Comparison of ENCODE assay signal across 25 mouse cellular contexts in the genomic region with DNA sequence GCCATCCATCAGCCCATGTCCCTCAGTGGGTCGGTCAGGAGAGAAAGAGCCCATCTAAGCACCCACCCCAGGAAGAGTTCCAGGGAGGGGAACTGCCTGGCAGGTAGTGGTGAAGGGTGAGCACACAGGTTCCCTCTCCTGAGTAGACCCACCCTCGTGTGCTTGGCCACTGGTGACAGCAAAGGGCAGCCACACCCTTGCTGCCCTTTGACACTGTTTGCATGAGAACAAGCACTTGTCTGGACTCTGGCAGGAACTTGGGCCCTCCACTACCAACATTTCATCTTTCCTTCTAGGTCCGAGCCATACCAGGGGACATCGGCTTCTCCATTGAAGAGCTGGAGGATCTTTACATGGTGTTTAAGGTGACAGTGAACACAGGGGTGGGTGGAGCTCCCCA.
"Had no signal": no experiment of that assay in that cellular context is flagged by ENCODE, and none has a peak within 500 bp of the region (broad histone marks: within the 10 kb centered on the region; RNA-seq: fewer than 3 reads in every experiment).

No protein-coding gene starts in this region.

- DNase-seq: forebrain, postnatal 0 days; gastrocnemius, postnatal 14 days; gastrocnemius, postnatal 36 days; heart, adult 11 months; heart, adult 2 months; heart, postnatal 14 days; heart, postnatal 36 days; kidney, adult 11 months; kidney, adult 2 months; kidney, adult 9 months; kidney, postnatal 4 days; layer of hippocampus, adult 9-11 months; layer of hippocampus, postnatal 36 days; left cerebral cortex, postnatal 4 days had no signal

- H3K27me3 ChIP-seq: heart, embryonic 13.5 days; heart, embryonic 15.5 days; hindbrain, embryonic 13.5 days; hindbrain, embryonic 15.5 days; kidney, embryonic 15.5 days; limb, embryonic 13.5 days; limb, embryonic 15.5 days had no signal

- H3K4me1 ChIP-seq: hindbrain, embryonic 13.5 days; hindbrain, embryonic 15.5 days; limb, embryonic 13.5 days; limb, embryonic 15.5 days had no signal

- ATAC-seq: forebrain, postnatal 0 days; hindbrain, postnatal 0 days had no signal

- H3K4me2 ChIP-seq: heart, embryonic 11.5 days; heart, embryonic 13.5 days; heart, embryonic 15.5 days; hindbrain, embryonic 13.5 days; hindbrain, embryonic 15.5 days; kidney, embryonic 15.5 days; limb, embryonic 13.5 days; limb, embryonic 15.5 days; liver, embryonic 11.5 days had no signal

- H3K27ac ChIP-seq: heart, adult 2 months; heart, embryonic 13.5 days; heart, embryonic 15.5 days; hindbrain, embryonic 13.5 days; hindbrain, embryonic 15.5 days; hindbrain, postnatal 0 days; kidney, embryonic 15.5 days; kidney, postnatal 0 days; limb, embryonic 13.5 days; limb, embryonic 15.5 days had no signal

- H3K9me3 ChIP-seq: heart, embryonic 13.5 days; heart, embryonic 15.5 days; hindbrain, embryonic 13.5 days; hindbrain, embryonic 15.5 days; kidney, embryonic 15.5 days; limb, embryonic 13.5 days; limb, embryonic 15.5 days had no signal

- H3K9ac ChIP-seq: forebrain, postnatal 0 days; heart, embryonic 13.5 days; heart, embryonic 15.5 days; hindbrain, embryonic 13.5 days; hindbrain, embryonic 15.5 days; kidney, embryonic 15.5 days; limb, embryonic 15.5 days had no signal

- H3K4me3 ChIP-seq: heart, adult 2 months; heart, embryonic 13.5 days; heart, embryonic 15.5 days; hindbrain, embryonic 13.5 days; hindbrain, embryonic 15.5 days; kidney, embryonic 15.5 days; limb, embryonic 13.5 days; limb, embryonic 15.5 days had no signal
